Mouse (Mus musculus) hindbrain, postnatal 0 days (tissue): ENCODE data around the gene Tmem178b. TPM values are rescaled to one million over a fixed set of nuclear protein-coding genes. Genes with fewer than 3 reads are reported as not detected.

ENCODE experiments used
- ATAC-seq: fragments of 200-750 bp; cut with Nextera tagmentation; 2 replicates; pipeline ENCODE4 v1.8.0; 2017; ENCODE audit warnings: mild to moderate bottlenecking, moderate TSS enrichment, moderate library complexity
- DNase-seq: peaks from one replicate; pipeline ENCODE4 v3.0.0-alpha.2; 2015; ENCODE audit warnings: low spot score
- H3K27ac ChIP-seq: fragments of 300-500 bp; sonication (generic); 2 replicates; pipeline ENCODE4 v1.5.1; 2014; ENCODE audit warnings: mild to moderate bottlenecking
- H3K27me3 ChIP-seq: fragments of 300-500 bp; sonication (generic); 2 replicates; pipeline ENCODE4 v1.6.1; 2014; ENCODE audit warnings: low read length, mixed read lengths; ENCODE audit not compliant: insufficient read depth
- H3K36me3 ChIP-seq: fragments of 300-500 bp; sonication (generic); 2 replicates; pipeline ENCODE4 v1.6.1; 2014; ENCODE audit warnings: low read length, mixed read lengths; ENCODE audit not compliant: insufficient read depth
- H3K4me1 ChIP-seq: fragments of 300-500 bp; sonication (generic); 2 replicates; pipeline ENCODE4 v1.6.1; 2014; ENCODE audit warnings: antibody characterized with exemption, low read length, mixed read lengths; ENCODE audit not compliant: insufficient read depth
- H3K4me2 ChIP-seq: fragments of 300-500 bp; sonication (generic); 2 replicates; pipeline ENCODE4 v1.6.1; 2014; ENCODE audit warnings: low read depth, mild to moderate bottlenecking, low read length, moderate library complexity, mixed read lengths
- H3K4me3 ChIP-seq: fragments of 300-500 bp; sonication (generic); 2 replicates; pipeline ENCODE4 v1.5.1; 2014; ENCODE audit warnings: low read length
- H3K9ac ChIP-seq: fragments of 300-500 bp; sonication (generic); replicated peaks from 2 replicates; pipeline ENCODE4 v1.6.1; 2014; ENCODE audit warnings: mild to moderate bottlenecking, low read length, moderate library complexity, mixed read lengths
- H3K9me3 ChIP-seq: fragments of 300-500 bp; sonication (generic); 2 replicates; pipeline ENCODE4 v1.6.1; 2016; ENCODE audit warnings: low read length, mixed read lengths
- CTCF ChIP-seq: IDR thresholded peaks from 2 replicates; pipeline ENCODE4 v1.5.1; 2016; ENCODE audit warnings: antibody characterized with exemption, control low read depth, low read depth
- WGBS: fragments of 180-500 bp; shearing (Covaris S2); extraction: QIAGEN DNeasy Blood & Tissue Kit; methylation state at CpG from one replicate; pipeline ENCODE4 v1.1.7; 2014; 5-methylcytosine and 5-hydroxymethylcytosine counted together
- polyA plus RNA-seq: library from polyadenylated mRNA; unstranded; fragments of >200 nt; fragmentation: Nextera tagmentation; extraction: Ambion mirVana; gene quantifications from 2 replicates; pipeline ENCODE4 v1.2.1, GENCODE M21; 2015
- total RNA-seq: library from RNA; depleted of rRNA; stranded (reverse); fragments of >200 nt; gene quantifications from 2 replicates; pipeline ENCODE4 v1.2.3, GENCODE M21; 2014

Tmem178b gene
- total and polyA plus RNA-seq, 2 experiments from 2014 or later, result 31.4 to 146 TPM

GRCm38 (mm10) chr6:39917242-39917641 is 44.2 kb downstream of the Tmem178b start:
- no peak overlapping the region for H3K4me2 ChIP-seq
- 25% methylated on average over 8 of the region's 8 CpGs for WGBS
- TF ChIP-seq CTCF, result no peak
- no peaks in the 10 kb centered on the region for H3K36me3 ChIP-seq
- no peak overlapping the region for H3K27ac ChIP-seq
- peaks cover 7% of the 10 kb centered on the region; the same call in 1 of the 2 replicates for H3K4me1 ChIP-seq
- DNase-seq, result no peak
- no peak for ATAC-seq
- no peaks in the 10 kb centered on the region for H3K27me3 ChIP-seq
- H3K9me3 ChIP-seq, result no peaks in the 10 kb centered on the region
- H3K9ac ChIP-seq, result no peak overlapping the region
- no peak overlapping the region for H3K4me3 ChIP-seq

- no peak overlapping the region for H3K27ac ChIP-seq
- no peaks in the 10 kb centered on the region for H3K36me3 ChIP-seq
- DNase-seq (no peak), ATAC-seq (no peak)
- H3K4me1 ChIP-seq, result peaks cover 7% of the 10 kb centered on the region; the same call in 1 of the 2 replicates
- no peaks in the 10 kb centered on the region for H3K27me3 ChIP-seq
- H3K4me2 ChIP-seq, result no peak overlapping the region
- WGBS, result 62% methylated on average over 6 of the region's 6 CpGs
- TF ChIP-seq CTCF, result no peak
- H3K9me3 ChIP-seq, result no peaks in the 10 kb centered on the region
- H3K9ac ChIP-seq, result no peak overlapping the region
- no peak overlapping the region for H3K4me3 ChIP-seq
Measured at GRCm38 (mm10) chr6:39917729-39918128, 44.7 kb downstream of the Tmem178b start.

GRCm38 (mm10) chr6:39919011-39919709 is 46.1 kb downstream of the Tmem178b start:
- no peak for TF ChIP-seq CTCF
- H3K27ac ChIP-seq, result no peak overlapping the region
- H3K4me3 ChIP-seq, result no peak overlapping the region
- peaks cover 7% of the 10 kb centered on the region; the same call in 1 of the 2 replicates for H3K4me1 ChIP-seq
- no peaks in the 10 kb centered on the region for H3K27me3 ChIP-seq
- DNase-seq, result no peak
- H3K9ac ChIP-seq, result no peak overlapping the region
- H3K4me2 ChIP-seq, result no peak overlapping the region
- no peaks in the 10 kb centered on the region for H3K36me3 ChIP-seq
- H3K9me3 ChIP-seq, result no peaks in the 10 kb centered on the region
- 70% methylated on average over 6 of the region's 6 CpGs for WGBS
- peak; percentile 53 for ATAC-seq

GRCm38 (mm10) chr6:39926442-39926841 is 53.4 kb downstream of the Tmem178b start:
- no peak overlapping the region for H3K4me3 ChIP-seq
- no peak for ATAC-seq
- H3K4me1 ChIP-seq, result no peaks in the 10 kb centered on the region
- TF ChIP-seq CTCF, result no peak
- no peak overlapping the region for H3K4me2 ChIP-seq
- H3K9ac ChIP-seq, result no peak overlapping the region
- no peaks in the 10 kb centered on the region for H3K27me3 ChIP-seq
- DNase-seq, result no peak
- no peaks in the 10 kb centered on the region for H3K36me3 ChIP-seq
- H3K27ac ChIP-seq, result no peak overlapping the region
- 91% methylated on average over 10 of the region's 10 CpGs for WGBS
- H3K9me3 ChIP-seq, result no peaks in the 10 kb centered on the region

GRCm38 (mm10) chr6:39936590-39936989 is 63.5 kb downstream of the Tmem178b start:
- WGBS, result 90% methylated on average over 3 of the region's 3 CpGs
- H3K36me3 ChIP-seq, result no peaks in the 10 kb centered on the region
- no peaks in the 10 kb centered on the region for H3K9me3 ChIP-seq
- TF ChIP-seq CTCF, result no peak
- H3K4me1 ChIP-seq, result no peaks in the 10 kb centered on the region
- H3K27me3 ChIP-seq, result no peaks in the 10 kb centered on the region
- no peak for DNase-seq
- no peak overlapping the region for H3K4me2 ChIP-seq
- H3K9ac ChIP-seq, result no peak overlapping the region
- H3K27ac ChIP-seq, result no peak overlapping the region
- no peak for ATAC-seq
- H3K4me3 ChIP-seq, result no peak overlapping the region

- Histone ChIP-seq H3K4me1 (no peaks in the 10 kb centered on the region), H3K27me3 (no peaks in the 10 kb centered on the region), H3K4me3 (no peak overlapping the region), H3K9ac (no peak overlapping the region), H3K4me2 (no peak overlapping the region), H3K36me3 (no peaks in the 10 kb centered on the region), H3K27ac (no peak overlapping the region), H3K9me3 (no peaks in the 10 kb centered on the region)
- 78% methylated on average over 7 of the region's 7 CpGs for WGBS
- no peak for TF ChIP-seq CTCF
- no peak for DNase-seq
- no peak for ATAC-seq
Measured at GRCm38 (mm10) chr6:39940920-39941319, 67.8 kb downstream of the Tmem178b start.

- no peak overlapping the region for H3K27ac ChIP-seq
- ATAC-seq (no peak), DNase-seq (no peak)
- H3K4me3 ChIP-seq, result no peak overlapping the region
- TF ChIP-seq CTCF, result no peak
- no peaks in the 10 kb centered on the region for H3K36me3 ChIP-seq
- WGBS, result 78% methylated on average over 9 of the region's 9 CpGs
- H3K4me2 ChIP-seq, result no peak overlapping the region
- no peaks in the 10 kb centered on the region for H3K27me3 ChIP-seq
- H3K9ac ChIP-seq, result no peak overlapping the region
- H3K4me1 ChIP-seq, result no peaks in the 10 kb centered on the region
- no peaks in the 10 kb centered on the region for H3K9me3 ChIP-seq
Measured at GRCm38 (mm10) chr6:39944854-39945253, 71.8 kb downstream of the Tmem178b start.
